Mouse (Mus musculus) gastrocnemius, postnatal 36 days (tissue): ENCODE measurements around the gene Cd160. TPM values are rescaled to one million over a fixed set of nuclear protein-coding genes. Genes with fewer than 3 reads are reported as not detected.

Experiments used
- DNase-seq, 2 experiments: peaks; one replicate each; pipeline ENCODE4 v3.0.0; 2022
- intact Hi-C: fragments of 180-260 bp; cut with DNase I; formaldehyde crosslinking; loops from one replicate; pipeline ENCODE4 v1.15.1; 2025
- long read RNA-seq, 2 experiments: library from polyadenylated mRNA; stranded (forward); transcript quantifications; one replicate each; pipeline ENCODE4 v2.0.0; 2021
- total RNA-seq, 2 experiments: library from RNA; stranded (reverse); gene quantifications; 2 replicates each; pipeline ENCODE4 v1.2.3; 2021

The Cd160 gene
- not detected for total RNA-seq
- long read RNA-seq, experiment 1 = 0 reads
- long read RNA-seq, experiment 2, partial matches to known transcripts = 1 of 1 reads
- long read RNA-seq, experiment 2, other reads (novel, unspliced or antisense) = 0 of 1 reads

- DNase-seq = no peak
- intact Hi-C loops = no loop called here
Observed at GRCm38 (mm10) chr3:96828984-96829383, at the start of gene Cd160, which contains the start of gene Pdzk1. TSS of gene Cd160 (minus strand) at chr3:96829351. TSS of gene Pdzk1 (plus strand) at chr3:96829284.

GRCm38 (mm10) chr3:96874808-96875571 is 45.8 kb upstream of the Cd160 start:
- no peak for DNase-seq
- intact Hi-C loops = no loop called here

- intact Hi-C loops = no loop called here
Observed at GRCm38 (mm10) chr3:96872501-96872900, 43.4 kb upstream of the Cd160 start.

GRCm38 (mm10) chr3:96871070-96871469 is 41.9 kb upstream of the Cd160 start:
- DNase-seq = no peak
- intact Hi-C loops = no loop called here

More at GRCm38 (mm10) chr3:96872501-96872900, 43.4 kb upstream of the Cd160 start:
- no peak for DNase-seq

- no peak for DNase-seq
- intact Hi-C loops = no loop called here
Observed at GRCm38 (mm10) chr3:96870270-96870669, 41.1 kb upstream of the Cd160 start.

GRCm38 (mm10) chr3:96869091-96869490 is 39.9 kb upstream of the Cd160 start:
- intact Hi-C loops = no loop called here
- DNase-seq = no peak

- DNase-seq = peak in 1 of 2 experiments; percentile 10
- intact Hi-C loops = no loop called here
Observed at GRCm38 (mm10) chr3:96868566-96868965, 39.4 kb upstream of the Cd160 start.

GRCm38 (mm10) chr3:96867863-96868262 is 38.7 kb upstream of the Cd160 start:
- peak in 1 of 2 experiments; percentile 3 for DNase-seq
- intact Hi-C loops = no loop called here

GRCm38 (mm10) chr3:96860498-96860897 is 31.3 kb upstream of the Cd160 start:
- peak in 1 of 2 experiments; percentile 12 for DNase-seq
- intact Hi-C loops = no loop called here

GRCm38 (mm10) chr3:96855833-96856232 is 26.7 kb upstream of the Cd160 start:
- peak in 1 of 2 experiments; percentile 5 for DNase-seq
- intact Hi-C loops = no loop called here

GRCm38 (mm10) chr3:96854376-96854775 is 25.2 kb upstream of the Cd160 start:
- no peak for DNase-seq
- intact Hi-C loops = no loop called here

GRCm38 (mm10) chr3:96852561-96852960 is 23.4 kb upstream of the Cd160 start:
- intact Hi-C loops = no loop called here

GRCm38 (mm10) chr3:96849168-96849727 is 20.1 kb upstream of the Cd160 start:
- no peak for DNase-seq
- intact Hi-C loops = no loop called here

More at GRCm38 (mm10) chr3:96852561-96852960, 23.4 kb upstream of the Cd160 start:
- no peak for DNase-seq

GRCm38 (mm10) chr3:96848470-96848869 is 19.3 kb upstream of the Cd160 start:
- intact Hi-C loops = no loop called here
- DNase-seq = no peak

GRCm38 (mm10) chr3:96847661-96848060 is 18.5 kb upstream of the Cd160 start:
- intact Hi-C loops = no loop called here
- peak in 1 of 2 experiments; percentile 7 for DNase-seq

- intact Hi-C loops = no loop called here
- DNase-seq = peak in 1 of 2 experiments; percentile 3
Observed at GRCm38 (mm10) chr3:96846985-96847384, 17.8 kb upstream of the Cd160 start.

GRCm38 (mm10) chr3:96845806-96846205 is 16.7 kb upstream of the Cd160 start:
- DNase-seq = peak in 1 of 2 experiments; percentile 9

GRCm38 (mm10) chr3:96845191-96845590 is 16.0 kb upstream of the Cd160 start:
- intact Hi-C loops = no loop called here
- DNase-seq = peak in 1 of 2 experiments; percentile 5

More at GRCm38 (mm10) chr3:96845806-96846205, 16.7 kb upstream of the Cd160 start:
- intact Hi-C loops = no loop called here

GRCm38 (mm10) chr3:96838996-96839645 is 10.0 kb upstream of the Cd160 start:
- intact Hi-C loops = no loop called here
- peak in 1 of 2 experiments; percentile 5 for DNase-seq

GRCm38 (mm10) chr3:96836414-96836813 is 7.3 kb upstream of the Cd160 start:
- DNase-seq = no peak
- intact Hi-C loops = no loop called here
